Mouse (Mus musculus) brain, embryonic 14.5 days (tissue): ENCODE measurements at regions not wholly inside any gene's neighbourhood (a gene's known extent, or its start where the extent isn't known, plus 50 kb on each side); places are given as distances from the start of the nearest gene placed in this dataset.

Experiments
- CTCF ChIP-seq: fragments of 200-500 bp; IDR thresholded peaks from 2 replicates; pipeline ENCODE4 v1.5.1; 2012; ENCODE audit warnings: inconsistent platforms, mild to moderate bottlenecking, moderate library complexity, borderline replicate concordance; ENCODE audit not compliant: insufficient read depth, insufficient read length; ENCODE audit errors: extremely low read depth
- POLR2A ChIP-seq: fragments of 200-500 bp; IDR thresholded peaks from 2 replicates; pipeline ENCODE4 v1.6.1; 2012; ENCODE audit warnings: mild to moderate bottlenecking, inconsistent platforms, borderline replicate concordance; ENCODE audit not compliant: poor library complexity, insufficient read depth, insufficient read length, severe bottlenecking; ENCODE audit errors: extremely low read depth

DNA sequence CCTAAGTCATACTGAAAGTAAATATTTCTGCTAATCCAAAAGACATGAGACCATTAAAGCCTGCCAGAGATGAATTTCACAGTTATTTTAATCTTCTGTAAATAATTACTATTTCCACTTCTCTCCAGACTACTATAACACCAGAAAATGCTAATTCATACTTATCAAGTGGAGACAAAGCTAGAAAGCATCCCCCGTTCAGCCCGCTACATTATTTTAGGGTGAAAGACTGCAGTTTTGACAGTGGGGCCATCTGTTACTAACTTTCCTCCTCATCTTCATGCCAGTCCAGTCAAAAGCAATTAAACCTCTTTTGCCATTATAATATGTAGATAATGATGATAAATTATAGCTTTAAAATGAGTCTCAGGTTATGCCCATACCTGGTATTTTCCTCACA is 276.3 kb downstream of the Nedd1 start:
- TF ChIP-seq CTCF, result no peak
- no peak for TF ChIP-seq POLR2A
